Mouse (Mus musculus) liver, postnatal 0 days (tissue): ENCODE data around the gene Taf6. TPM values are rescaled to one million over a fixed set of nuclear protein-coding genes. Genes with fewer than 3 reads are reported as not detected.

ENCODE experiments used
- ATAC-seq: fragments of 200-750 bp; cut with Nextera tagmentation; 2 replicates; pipeline ENCODE4 v1.8.0; 2017; ENCODE audit warnings: mild to moderate bottlenecking, moderate library complexity
- DNase-seq: peaks from one replicate; pipeline ENCODE4 v3.0.0-alpha.2; 2016
- H3K27ac ChIP-seq: fragments of 300-500 bp; sonication (generic); 2 replicates; pipeline ENCODE4 v1.5.1; 2014; ENCODE audit warnings: antibody characterized with exemption, moderate library complexity, mild to moderate bottlenecking, low read depth
- H3K27me3 ChIP-seq: fragments of 300-500 bp; sonication (generic); 2 replicates; pipeline ENCODE4 v1.6.1; 2014; ENCODE audit warnings: low read length, control low read depth, mixed read lengths; ENCODE audit not compliant: insufficient read depth
- H3K36me3 ChIP-seq: fragments of 300-500 bp; sonication (generic); replicated peaks from 2 replicates; pipeline ENCODE4 v1.6.1; 2014; ENCODE audit warnings: mild to moderate bottlenecking, control low read depth, low read length, moderate library complexity, mixed read lengths; ENCODE audit not compliant: insufficient read depth
- H3K4me1 ChIP-seq: fragments of 300-500 bp; sonication (generic); 2 replicates; pipeline ENCODE4 v1.6.1; 2014; ENCODE audit warnings: antibody characterized with exemption, mild to moderate bottlenecking, control low read depth; ENCODE audit not compliant: insufficient read depth
- H3K4me2 ChIP-seq: fragments of 300-500 bp; sonication (generic); 2 replicates; pipeline ENCODE4 v1.6.1; 2014; ENCODE audit warnings: low read depth, mild to moderate bottlenecking, low read length, moderate library complexity, mixed read lengths
- H3K4me3 ChIP-seq: fragments of 300-500 bp; sonication (generic); 2 replicates; pipeline ENCODE4 v1.5.1; 2014; ENCODE audit warnings: low read depth, low read length
- H3K9ac ChIP-seq: fragments of 300-500 bp; sonication (generic); replicated peaks from 2 replicates; pipeline ENCODE4 v1.6.1; 2014; ENCODE audit warnings: mild to moderate bottlenecking, moderate library complexity
- H3K9me3 ChIP-seq: fragments of 300-500 bp; sonication (generic); 2 replicates; pipeline ENCODE4 v1.6.1; 2016; ENCODE audit warnings: mild to moderate bottlenecking, control low read depth, low read length, mixed read lengths
- CTCF ChIP-seq: sonication (generic); IDR thresholded peaks from 2 replicates; pipeline ENCODE4 v1.5.1; 2016; ENCODE audit warnings: antibody characterized with exemption, low read depth
- EP300 ChIP-seq: IDR thresholded peaks from 2 replicates; pipeline ENCODE4 v1.6.1; 2016; ENCODE audit warnings: antibody characterized with exemption, low read depth, mild to moderate bottlenecking
- WGBS: fragments of 180-500 bp; shearing (Covaris S2); extraction: QIAGEN DNeasy Blood & Tissue Kit; methylation state at CpG from one replicate; pipeline ENCODE4 v1.1.7; 2014; ENCODE audit not compliant: insufficient replicate concordance; 5-methylcytosine and 5-hydroxymethylcytosine counted together
- microRNA counts: library from miRNA; unstranded; fragments of <30 nt; microRNA quantifications from one replicate; lab custom pipeline; 2015
- microRNA-seq: library from miRNA; unstranded; fragments of <30 nt; microRNA quantifications from one replicate; pipeline ENCODE4, GENCODE M21; 2016
- polyA plus RNA-seq: library from polyadenylated mRNA; unstranded; fragments of >200 nt; fragmentation: Nextera tagmentation; extraction: Ambion mirVana; gene quantifications from 2 replicates; pipeline ENCODE4 v1.2.1, GENCODE M21; 2015

The Taf6 gene
- polyA plus RNA-seq, 1 experiment from 2014 or later, result 20.6 TPM

DNA sequence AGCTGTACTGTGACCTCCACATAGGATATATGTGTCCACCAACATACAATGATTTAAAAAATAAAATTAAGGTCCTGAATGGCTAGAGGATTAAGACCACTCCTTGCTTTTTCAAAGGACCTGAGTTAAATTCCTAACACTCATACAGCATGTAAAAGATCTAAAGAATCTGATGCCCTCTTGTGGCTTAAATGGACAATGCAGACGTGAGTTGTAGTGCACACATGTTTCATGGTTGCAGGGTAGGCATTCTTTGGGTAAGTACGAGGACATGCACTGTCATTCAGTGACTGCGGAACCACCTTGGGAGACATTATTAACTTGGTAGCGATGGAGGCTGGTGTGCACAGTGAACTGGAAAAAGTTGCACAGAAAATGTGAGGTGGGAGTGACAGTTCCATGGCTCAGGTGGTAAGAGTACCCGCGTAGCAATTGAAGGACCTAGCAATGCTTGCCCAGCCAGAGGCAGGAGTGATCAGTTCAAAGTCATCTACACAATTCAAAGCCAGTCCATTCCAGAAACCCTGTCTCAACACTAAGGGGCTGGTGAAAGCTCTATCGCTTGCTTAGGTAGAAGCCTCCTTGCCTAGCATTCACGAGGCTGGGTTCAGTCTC is 49.2 kb downstream of the Taf6 start:
- no peak overlapping the region for H3K27ac ChIP-seq
- H3K36me3 ChIP-seq, result peaks cover 15% of the 10 kb centered on the region
- ATAC-seq (peak; percentile 79), DNase-seq (peak; percentile 43)
- TF ChIP-seq EP300 (no peak), CTCF (peak; percentile 85)
- no peaks in the 10 kb centered on the region for H3K9me3 ChIP-seq
- no peaks in the 10 kb centered on the region for H3K27me3 ChIP-seq
- H3K4me1 ChIP-seq, result peaks cover 4% of the 10 kb centered on the region; the same call in 1 of the 2 replicates
- WGBS, result 50% methylated on average over 8 of the region's 8 CpGs
- H3K4me3 ChIP-seq, result no peak overlapping the region
- H3K9ac ChIP-seq, result no peak overlapping the region
- H3K4me2 ChIP-seq, result no peak overlapping the region

GRCm38 (mm10) chr5:138137257-138137656 is 50.0 kb downstream of the Taf6 start:
- no peak for DNase-seq
- TF ChIP-seq CTCF (no peak), EP300 (no peak)
- Histone ChIP-seq H3K27me3 (no peaks in the 10 kb centered on the region), H3K4me3 (no peak overlapping the region), H3K9me3 (no peaks in the 10 kb centered on the region), H3K9ac (no peak overlapping the region), H3K4me2 (no peak overlapping the region), H3K4me1 (peaks cover 4% of the 10 kb centered on the region; the same call in 1 of the 2 replicates), H3K27ac (no peak overlapping the region), H3K36me3 (peaks cover 23% of the 10 kb centered on the region)
- WGBS, result 32% methylated on average over 4 of the region's 4 CpGs
- ATAC-seq, result peak; percentile 75

DNA sequence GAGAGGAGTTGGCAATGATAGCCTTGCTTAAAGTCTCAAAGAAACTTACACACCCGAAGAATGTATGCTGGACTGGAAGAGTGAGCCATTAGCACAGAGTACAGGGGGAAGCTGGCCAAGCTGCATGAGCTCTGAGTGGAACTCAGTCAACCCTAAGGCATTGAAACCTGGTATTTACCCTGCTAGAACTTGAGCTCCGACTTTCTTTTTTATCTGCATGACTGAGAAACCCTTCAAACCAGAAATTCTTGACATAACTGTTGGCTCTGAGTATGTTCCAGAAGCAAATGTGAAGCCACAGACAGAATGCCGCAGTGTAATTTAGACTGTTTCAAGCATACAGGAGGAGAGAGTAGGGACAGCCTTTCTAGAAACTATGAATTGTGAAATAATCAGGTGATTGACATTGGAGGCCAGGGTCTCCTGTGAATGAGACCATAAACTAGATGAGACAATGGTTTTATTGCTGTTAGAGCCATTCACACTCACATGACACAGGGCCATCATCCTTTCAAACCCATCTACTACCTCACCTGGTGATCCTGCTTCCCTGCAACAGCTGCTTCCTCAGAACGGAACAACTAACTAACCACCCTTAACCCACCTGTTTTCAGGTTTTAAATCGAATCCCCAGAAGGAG is 54.7 kb downstream of the Taf6 start:
- H3K9me3 ChIP-seq, result no peaks in the 10 kb centered on the region
- no peak overlapping the region for H3K9ac ChIP-seq
- ATAC-seq, result no peak
- H3K36me3 ChIP-seq, result peaks cover 41% of the 10 kb centered on the region
- no peak overlapping the region for H3K27ac ChIP-seq
- no peak overlapping the region for H3K4me2 ChIP-seq
- H3K27me3 ChIP-seq, result no peaks in the 10 kb centered on the region
- peaks cover 4% of the 10 kb centered on the region; the same call in 1 of the 2 replicates for H3K4me1 ChIP-seq
- WGBS, result 86% methylated on average over 5 of the region's 5 CpGs
- H3K4me3 ChIP-seq, result no peak overlapping the region
- TF ChIP-seq EP300, result no peak
- no peak for TF ChIP-seq CTCF
- no peak for DNase-seq

MicroRNA genes within 50 kb of the gene (microRNA counts, 519-probe panel; counts per million panel counts)
- microRNA mmu-miR-106b (lab: Ali Mortazavi, UCI) (5,567 counts per million, percentile 63 among the panel's probes with 10 or more counts), microRNA mmu-miR-25 (lab: Ali Mortazavi, UCI) (7,977 counts per million, percentile 92 among the panel's probes with 10 or more counts), microRNA mmu-miR-93 (lab: Ali Mortazavi, UCI) (5,465 counts per million, percentile 62 among the panel's probes with 10 or more counts)

Small RNAs within 50 kb of the gene (microRNA-seq; reads per million reads assigned to microRNA genes)
- gene Mir106b (5,646 reads per million, percentile 88 among the genes with 10 or more reads in this experiment), gene Mir25 (1,101 reads per million, percentile 73 among the genes with 10 or more reads in this experiment), gene Mir93 (6,501 reads per million, percentile 90 among the genes with 10 or more reads in this experiment)

Other genes with a start within 250 kb of the Taf6 start
- 0.22 and 0.26 TPM in 2 replicates for gene Gjc3, start 224.4 kb downstream of the Taf6 start, polyA plus RNA-seq
- 745 and 764 TPM in 2 replicates for gene Azgp1, start 205.9 kb downstream of the Taf6 start, polyA plus RNA-seq
- gene Smok3a, start 166.2 kb downstream of the Taf6 start, polyA plus RNA-seq, result not detected in 2 replicates
- gene Smok3b, start 166.0 kb downstream of the Taf6 start, polyA plus RNA-seq, result not detected in 2 replicates
- not detected in 2 replicates for gene Smok3c, start 134.3 kb downstream of the Taf6 start, polyA plus RNA-seq
- 3.5 and 4.2 TPM in 2 replicates for gene Zkscan1, start 102.4 kb downstream of the Taf6 start, polyA plus RNA-seq
- gene Zscan21, start 70.5 kb downstream of the Taf6 start, polyA plus RNA-seq, result 10.3 and 12.3 TPM in 2 replicates
- gene Zfp113, start 31.7 kb downstream of the Taf6 start, polyA plus RNA-seq, result 3.8 and 6.5 TPM in 2 replicates
- gene Cops6, start 26.4 kb downstream of the Taf6 start, polyA plus RNA-seq, result 197 and 222 TPM in 2 replicates
- gene Ap4m1, start 15.4 kb downstream of the Taf6 start, polyA plus RNA-seq, result 3.0 and 3.8 TPM in 2 replicates
- gene Mcm7, start 15.0 kb downstream of the Taf6 start, polyA plus RNA-seq, result 74.7 and 83.3 TPM in 2 replicates
- 6.7 and 7.5 TPM in 2 replicates for gene Cnpy4, start within 50 bp of the Taf6 start, polyA plus RNA-seq
- 2.9 and 3.2 TPM in 2 replicates for gene Mblac1, start 6.9 kb upstream of the Taf6 start, polyA plus RNA-seq
- gene Nxpe5, start 38.4 kb upstream of the Taf6 start, polyA plus RNA-seq, result 0.53 and 0.58 TPM in 2 replicates
- gene Lamtor4, start 68.0 kb upstream of the Taf6 start, polyA plus RNA-seq, result 47.5 and 47.8 TPM in 2 replicates
- 2.3 and 2.4 TPM in 2 replicates for gene BC037034, start 76.6 kb upstream of the Taf6 start, polyA plus RNA-seq
- 0.12 TPM in 1 of 2 replicates, not detected in the other for gene Gal3st4, start 85.4 kb upstream of the Taf6 start, polyA plus RNA-seq
- not detected in 2 replicates for gene Gm43720, start 92.5 kb upstream of the Taf6 start, polyA plus RNA-seq
- 0.21 and 0.44 TPM in 2 replicates for gene Gpc2, start 92.6 kb upstream of the Taf6 start, polyA plus RNA-seq
- gene Stag3, start 92.8 kb upstream of the Taf6 start, polyA plus RNA-seq, result 0.41 and 0.44 TPM in 2 replicates
- gene Pvrig, start 154.5 kb upstream of the Taf6 start, polyA plus RNA-seq, result 0.46 and 0.56 TPM in 2 replicates